Mouse (Mus musculus): ENCODE results near the gene Olfr412.
A peak's percentile ranks its signal among the peaks of the same experiment; 100 is the strongest.

The Olfr412 gene

GRCm38 (mm10) chr11:74361769-74362168 lies at the start of gene Olfr412:
Olfr412 (plus strand) TSS chr11:74362069.
- DNase-seq (ENCODE audit: extremely low spot score): no peak

GRCm38 (mm10) chr11:74326044-74326443 lies 35.8 kb upstream of the Olfr412 start:
- DNase-seq (ENCODE audit: extremely low spot score): no peak

- DNase-seq (ENCODE audit: extremely low spot score): no peak
These were observed 33.1 kb upstream of the Olfr412 start for GRCm38 (mm10) chr11:74328781-74329180.

DNA sequence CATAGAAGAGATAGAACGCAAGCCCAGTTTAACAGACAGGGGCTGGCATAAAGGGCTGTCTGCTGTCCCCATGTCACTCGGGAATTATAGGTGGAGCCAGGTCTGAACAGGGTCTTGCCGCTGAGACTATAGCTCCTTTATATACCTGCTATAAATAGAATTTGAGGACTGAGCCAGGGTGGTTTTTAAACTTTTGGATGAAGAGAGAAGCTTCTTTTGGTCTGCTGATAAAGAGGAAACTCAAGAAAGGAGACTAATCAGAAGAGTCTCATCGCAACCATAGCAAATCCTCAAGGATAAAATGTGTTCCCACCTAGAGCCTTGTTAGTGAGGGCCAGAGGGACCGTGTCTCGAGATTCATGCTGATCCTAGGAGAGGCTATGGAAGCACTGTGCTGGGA lies 23.9 kb upstream of the Olfr412 start, which contains the start of gene Olfr410:
Gene Olfr410 (minus strand): TSS at position 101 of the 400 bp plus-strand sequence.
- DNase-seq (ENCODE audit: extremely low spot score): no peak

- no peak for DNase-seq (ENCODE audit: extremely low spot score)
These were observed 9.3 kb upstream of the Olfr412 start, which contains the start of gene Olfr411 for GRCm38 (mm10) chr11:74352550-74352949. Olfr411 (minus strand) TSS chr11:74352650.

GRCm38 (mm10) chr11:74371393-74372100 lies 9.7 kb downstream of the Olfr412 start:
- peak; percentile 79 for DNase-seq (ENCODE audit: extremely low spot score)

- peak; percentile 24 for DNase-seq (ENCODE audit: extremely low spot score)
These were observed 15.0 kb downstream of the Olfr412 start for GRCm38 (mm10) chr11:74376847-74377246.

GRCm38 (mm10) chr11:74379166-74379873 lies 17.5 kb downstream of the Olfr412 start:
- no peak for DNase-seq (ENCODE audit: extremely low spot score)

DNA sequence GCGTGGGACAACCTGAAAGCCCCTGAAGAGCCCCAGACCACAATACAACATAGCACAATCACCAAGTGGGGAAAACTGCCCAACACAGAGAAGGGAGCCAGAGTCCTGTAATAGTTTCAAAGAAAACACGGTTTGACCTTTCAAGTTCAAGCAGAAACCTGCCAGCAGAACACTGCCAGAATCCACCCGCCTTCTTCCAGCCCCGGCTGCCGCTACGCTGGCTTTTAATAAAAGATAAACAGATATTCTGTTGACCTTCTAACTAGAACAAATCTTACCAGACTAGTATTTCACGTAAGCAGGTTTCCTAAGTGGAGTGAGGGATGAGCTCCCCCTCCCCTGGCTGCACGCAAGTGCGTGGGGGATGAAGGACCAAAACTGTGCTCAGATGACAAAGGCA lies 23.8 kb downstream of the Olfr412 start:
- no peak for DNase-seq (ENCODE audit: extremely low spot score)

DNA sequence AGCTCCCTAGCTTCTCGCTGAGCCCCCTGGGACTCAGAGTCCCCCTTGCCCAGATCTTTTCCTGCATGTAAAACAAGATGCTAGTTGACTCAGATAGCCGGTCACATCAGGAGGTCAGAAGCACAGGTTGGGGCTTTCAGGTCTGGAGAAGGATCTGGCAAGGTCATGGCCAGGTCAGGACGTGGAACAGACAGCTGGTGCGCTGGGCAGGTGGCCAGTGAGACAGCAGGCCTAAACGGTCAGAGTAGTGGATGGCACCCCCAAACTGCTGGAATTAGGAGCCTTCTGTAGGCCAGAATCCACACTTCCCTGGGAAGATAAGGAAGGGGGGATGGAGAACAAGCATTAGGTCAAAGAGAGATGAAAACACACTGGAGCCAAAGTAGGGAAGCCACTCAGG lies 25.3 kb downstream of the Olfr412 start:
- DNase-seq (ENCODE audit: extremely low spot score): no peak

GRCm38 (mm10) chr11:74391899-74392298 lies 30.0 kb downstream of the Olfr412 start:
- DNase-seq (ENCODE audit: extremely low spot score): no peak

DNA sequence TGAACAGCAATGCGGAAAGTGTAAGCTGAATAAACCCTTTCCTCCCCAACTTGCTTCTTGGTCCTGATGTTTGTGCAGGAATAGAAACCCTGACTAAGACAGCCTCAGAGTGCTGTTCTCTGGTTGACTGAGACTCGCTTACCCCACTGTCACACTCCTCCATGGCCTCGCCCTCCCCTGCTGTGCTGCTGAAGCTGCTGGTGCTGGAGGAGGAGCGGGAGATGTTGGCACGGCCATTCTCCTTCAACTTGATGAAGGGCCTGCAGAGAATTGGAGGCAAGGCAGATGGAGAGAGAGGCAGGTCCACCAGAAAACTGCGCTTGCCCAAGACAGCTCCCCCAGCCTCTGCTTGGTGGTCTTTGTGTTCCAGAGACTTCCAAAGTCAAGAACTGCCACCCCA lies 31.0 kb downstream of the Olfr412 start:
- no peak for DNase-seq (ENCODE audit: extremely low spot score)

GRCm38 (mm10) chr11:74393489-74393888 lies 31.6 kb downstream of the Olfr412 start:
- DNase-seq (ENCODE audit: extremely low spot score): no peak

DNA sequence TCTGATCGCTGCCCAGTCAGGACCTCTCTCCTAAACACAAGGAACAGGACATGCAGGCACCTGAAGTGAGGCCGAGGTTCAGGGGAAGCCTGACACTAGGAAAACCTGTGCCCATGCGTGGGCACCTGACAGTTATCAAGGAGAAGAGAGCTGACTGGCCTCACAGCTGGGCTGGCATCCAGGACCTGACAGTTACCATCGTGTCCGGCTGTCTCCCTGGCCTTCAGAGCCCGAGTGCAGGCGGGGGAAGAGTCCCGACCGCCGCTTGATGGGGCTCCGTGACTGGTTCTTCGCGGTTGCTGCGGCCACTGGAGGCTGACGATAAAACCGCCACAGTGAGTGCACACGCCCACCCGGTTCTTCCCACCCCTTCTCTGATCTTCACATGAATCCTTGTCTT lies 33.7 kb downstream of the Olfr412 start:
- no peak for DNase-seq (ENCODE audit: extremely low spot score)

- DNase-seq (ENCODE audit: extremely low spot score): no peak
These were observed 40.3 kb downstream of the Olfr412 start for GRCm38 (mm10) chr11:74402126-74402525.

DNA sequence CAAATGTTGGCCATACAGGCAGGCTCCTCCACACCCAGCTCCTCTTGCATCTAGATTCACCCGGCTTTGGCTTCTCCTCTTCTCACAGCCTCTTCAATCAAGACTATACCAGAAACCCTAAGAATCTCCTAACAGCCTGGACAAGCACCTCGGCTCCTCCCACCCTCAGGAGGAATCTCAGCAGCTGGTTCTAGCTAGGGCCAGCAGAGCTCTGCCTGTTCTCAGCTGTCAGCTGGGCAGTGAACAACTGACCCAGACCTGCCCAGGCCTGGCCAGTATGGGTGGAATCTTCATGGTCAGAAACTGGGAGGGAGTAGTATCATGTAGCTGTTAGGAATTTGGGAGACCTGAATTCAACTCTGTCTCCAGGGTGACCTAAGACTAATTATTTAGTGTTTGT lies 42.3 kb downstream of the Olfr412 start:
- no peak for DNase-seq (ENCODE audit: extremely low spot score)

- no peak for DNase-seq (ENCODE audit: extremely low spot score)
These were observed 43.3 kb downstream of the Olfr412 start for GRCm38 (mm10) chr11:74405201-74405600.

DNA sequence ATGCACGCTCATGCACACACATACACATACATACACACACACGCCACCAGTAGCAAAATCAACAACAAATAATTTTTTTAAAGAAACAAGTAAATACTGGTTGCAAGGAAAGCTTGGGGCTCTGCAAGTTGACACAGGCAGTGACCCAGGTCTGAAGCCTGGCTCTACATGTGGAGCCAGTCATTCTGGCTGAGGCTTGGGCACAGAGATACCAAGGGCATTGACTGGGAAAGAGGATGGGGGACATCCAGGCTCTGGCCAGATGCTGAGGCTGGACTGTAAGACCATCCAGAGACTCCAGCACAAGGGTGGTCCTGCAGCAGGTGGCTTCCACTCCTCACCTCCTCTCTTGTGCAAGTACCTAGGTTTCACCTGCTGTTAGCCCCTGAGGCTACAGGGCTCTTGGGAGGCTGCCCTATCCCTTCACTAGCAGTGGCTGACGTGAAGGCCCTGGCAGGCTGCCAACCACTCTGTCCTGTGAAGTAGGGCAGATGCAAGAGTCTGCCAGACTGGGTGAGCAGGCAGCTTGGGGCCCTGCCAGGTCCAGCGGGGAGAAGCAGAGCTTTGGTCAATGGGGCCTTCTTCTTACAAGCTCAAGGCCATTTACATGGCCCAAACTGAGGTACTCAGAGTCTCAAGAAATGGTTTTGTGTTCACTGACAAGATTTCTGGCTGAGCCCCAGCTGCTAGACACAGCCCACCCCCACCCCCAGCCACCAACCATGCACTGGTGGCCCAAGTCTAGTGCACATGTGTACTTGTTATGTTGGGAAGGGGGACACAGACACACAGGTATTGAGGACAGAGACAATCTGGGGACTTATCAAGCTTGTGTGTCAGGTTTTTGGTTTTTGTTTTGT lies 46.9 kb downstream of the Olfr412 start:
- DNase-seq (ENCODE audit: extremely low spot score): no peak

GRCm38 (mm10) chr11:74409447-74409754 lies 47.5 kb downstream of the Olfr412 start:
- no peak for DNase-seq (ENCODE audit: extremely low spot score)

- DNase-seq (ENCODE audit: extremely low spot score): no peak
These were observed 47.9 kb downstream of the Olfr412 start for GRCm38 (mm10) chr11:74409757-74410174.

DNA sequence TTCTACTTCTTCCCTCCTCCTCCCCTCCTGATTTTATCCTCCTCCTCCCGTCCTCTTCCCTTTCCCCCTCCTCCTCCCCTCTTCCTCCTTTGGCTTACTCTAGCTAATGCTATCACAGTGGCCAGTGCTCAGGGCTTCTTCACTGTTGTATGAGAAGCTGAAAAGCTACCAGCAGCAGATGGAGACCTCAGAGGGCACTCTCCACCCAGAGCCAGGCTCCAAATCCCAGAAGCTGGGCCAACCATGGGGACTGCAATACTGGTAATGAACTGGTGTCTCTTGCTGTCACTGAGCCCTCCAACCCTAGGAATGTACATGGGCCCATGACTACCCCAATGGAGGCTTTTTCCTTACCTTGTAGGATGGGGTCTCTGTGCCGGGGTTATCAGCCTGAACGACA lies 50.1 kb downstream of the Olfr412 start:
- DNase-seq (ENCODE audit: extremely low spot score): no peak

- DNase-seq (ENCODE audit: extremely low spot score): no peak
These were observed 50.6 kb downstream of the Olfr412 start for GRCm38 (mm10) chr11:74412462-74412861.

Data from embryo, embryonic 9.5 days (tissue).